Mouse (Mus musculus): ENCODE data around the gene Rln1.

GRCm38 (mm10) chr19:29292546-29292945, 41.9 kb downstream of the Rln1 start:
- TF ChIP-seq ZC3H11A (IDR thresholded peaks at IDR 0.05; ENCODE audit: borderline replicate concordance, low read depth, low read length) = no peak
- no peak for TF ChIP-seq CHD2 (IDR thresholded peaks at IDR 0.05; ENCODE audit: low read depth, low read length)
- TF ChIP-seq ZNF384 (IDR thresholded peaks at IDR 0.05; ENCODE audit: low read depth, low read length) = no peak
- no peak for TF ChIP-seq HCFC1 (IDR thresholded peaks at IDR 0.05; ENCODE audit: borderline replicate concordance, insufficient read depth, low read length)
- no peak for TF ChIP-seq MAFK (IDR thresholded peaks at IDR 0.05; ENCODE audit: insufficient read depth, low read depth, low read length)

All from ES-E14 (cell line).